Mouse (Mus musculus) left cerebral cortex, adult 11 months (tissue): ENCODE measurements around the gene Vps54.
"Not testable (repeated sequence)": the region's sequence is repeated elsewhere in the genome, so short reads cannot be mapped to it uniquely, and the experiment has no call there.

Source experiments
- DNase-seq: peaks from one replicate; pipeline ENCODE4 v3.0.0; 2022; ENCODE audit warnings: low spot score

Gene Vps54

DNA sequence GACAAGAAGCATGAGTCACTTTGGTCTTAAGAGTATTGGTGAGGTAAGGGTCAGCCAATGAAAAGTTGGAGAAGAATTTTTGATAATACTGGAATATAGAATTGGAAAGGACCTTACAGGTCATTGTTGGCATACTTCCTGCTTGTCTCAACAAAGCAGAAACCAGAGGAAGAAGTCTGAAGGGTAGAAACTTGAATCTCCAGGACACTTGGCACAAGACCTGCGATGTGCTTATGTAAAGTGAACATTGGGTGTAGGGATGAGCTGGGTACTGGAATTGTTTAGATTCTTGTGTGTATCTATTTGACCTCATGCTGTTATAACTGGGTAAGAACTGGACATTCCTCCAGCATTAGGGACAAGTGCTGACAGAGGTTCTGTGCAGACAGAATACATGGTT lies 2.3 kb downstream of the Vps54 start:
- DNase-seq = no peak

DNA sequence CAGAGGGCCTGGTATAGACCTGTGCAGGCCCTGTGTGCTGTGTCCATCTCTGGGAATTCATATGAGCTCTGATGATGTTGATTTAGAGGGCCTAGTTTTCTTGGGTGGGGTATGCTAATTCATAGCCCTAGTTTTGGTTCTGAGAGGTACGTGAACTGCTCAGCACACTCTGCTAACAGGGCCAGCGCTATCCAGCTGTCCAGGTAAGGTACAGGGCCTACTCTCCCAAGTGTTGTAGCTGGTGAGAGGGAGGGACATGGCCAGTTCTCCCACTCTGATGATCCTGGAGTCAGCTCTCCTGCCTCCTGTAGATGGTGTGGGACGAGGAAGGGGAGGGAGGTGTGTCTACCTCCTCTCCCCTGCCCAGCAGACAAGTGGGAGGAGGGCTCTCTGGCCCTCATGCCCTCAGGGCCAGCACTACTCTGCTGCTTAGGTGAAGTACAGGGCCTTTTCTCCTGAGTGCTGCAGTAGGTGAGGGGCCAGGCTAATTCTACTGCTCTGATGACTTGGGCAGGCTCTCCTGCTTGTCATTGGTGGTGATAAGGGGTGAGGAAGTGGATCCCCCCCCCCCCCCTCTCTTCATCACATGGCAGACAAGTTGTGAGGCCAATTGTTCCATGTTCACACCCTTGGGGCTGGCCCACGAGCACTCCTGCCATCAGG lies 8.3 kb downstream of the Vps54 start:
- no peak for DNase-seq

DNA sequence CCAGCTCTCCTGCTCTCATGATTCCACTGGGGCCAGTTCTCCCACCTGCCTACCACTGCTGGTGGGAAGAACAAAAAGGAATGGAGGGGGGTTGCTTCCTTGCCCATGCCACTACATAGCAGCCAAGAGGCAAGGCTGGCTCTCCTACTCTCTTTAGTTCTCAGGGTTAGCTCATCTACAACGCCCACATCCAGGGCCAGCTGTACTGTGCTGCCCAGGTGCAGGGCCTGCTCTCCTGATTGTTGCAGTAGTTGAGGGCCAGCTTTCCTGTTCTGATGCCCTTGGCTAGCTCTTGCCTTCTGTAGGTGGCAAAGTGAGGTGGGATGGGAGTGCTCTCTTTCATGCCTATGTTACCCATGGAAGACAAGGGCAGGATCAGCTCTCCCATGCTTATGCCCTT lies 8.9 kb downstream of the Vps54 start:
- no peak for DNase-seq

DNA sequence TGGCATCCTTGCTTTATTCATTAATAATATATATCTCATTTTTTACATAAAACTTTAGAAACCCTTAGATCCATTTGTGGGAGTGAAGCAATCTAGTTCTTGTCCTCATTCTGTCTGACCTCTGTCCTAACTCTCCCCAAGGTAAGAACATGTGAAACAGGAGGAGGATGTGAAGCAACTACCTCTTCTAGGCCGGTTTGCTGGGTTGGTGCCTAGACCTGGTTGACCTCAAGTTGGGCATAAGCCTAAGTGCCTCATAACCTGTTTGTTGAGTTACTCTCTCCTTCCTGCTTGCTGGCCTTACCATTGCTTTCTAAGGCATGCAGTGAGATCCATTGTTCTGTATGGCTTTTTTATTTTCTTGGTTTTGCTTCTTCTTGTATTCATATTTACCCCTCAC lies 11.3 kb downstream of the Vps54 start:
- DNase-seq = no peak

DNA sequence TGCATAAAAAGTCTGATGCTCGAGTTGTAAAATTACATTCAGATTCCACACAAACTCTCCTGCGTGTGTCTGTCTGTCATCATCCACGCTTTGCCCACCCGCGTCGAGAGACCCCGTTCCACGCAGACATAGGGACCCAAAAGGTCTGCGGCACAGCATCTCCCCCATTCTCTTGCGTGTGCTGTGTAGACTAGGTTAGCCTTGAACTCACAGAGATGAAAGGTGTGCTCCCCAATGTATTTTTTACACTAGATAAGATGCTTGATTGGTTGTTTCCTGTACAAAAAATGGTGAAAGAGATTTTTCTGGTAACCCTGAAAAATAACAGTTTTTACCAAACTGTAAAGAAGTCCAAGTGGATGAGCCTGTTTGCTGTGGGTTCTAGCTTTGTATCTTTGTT lies 19.5 kb downstream of the Vps54 start:
- DNase-seq = not testable (repeated sequence)

DNA sequence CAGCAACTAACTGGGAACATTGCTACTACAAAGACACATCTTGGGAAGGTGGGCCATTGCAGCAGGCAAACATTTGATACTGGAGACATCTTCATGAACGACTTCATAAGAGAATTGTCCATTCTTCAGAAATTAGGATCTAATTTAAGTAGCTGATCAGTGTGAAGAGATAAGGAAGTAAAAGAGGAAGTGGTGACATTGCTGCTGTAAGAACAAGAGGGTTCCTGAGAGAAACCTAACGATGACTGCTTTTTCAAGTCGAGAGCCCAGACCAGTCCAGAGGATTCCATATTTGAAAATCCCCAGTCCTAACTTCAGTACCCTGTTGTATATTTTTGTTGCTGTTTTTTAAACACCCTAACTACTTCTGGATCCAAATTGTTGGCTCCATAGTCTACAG lies 26.3 kb downstream of the Vps54 start:
- no peak for DNase-seq

DNA sequence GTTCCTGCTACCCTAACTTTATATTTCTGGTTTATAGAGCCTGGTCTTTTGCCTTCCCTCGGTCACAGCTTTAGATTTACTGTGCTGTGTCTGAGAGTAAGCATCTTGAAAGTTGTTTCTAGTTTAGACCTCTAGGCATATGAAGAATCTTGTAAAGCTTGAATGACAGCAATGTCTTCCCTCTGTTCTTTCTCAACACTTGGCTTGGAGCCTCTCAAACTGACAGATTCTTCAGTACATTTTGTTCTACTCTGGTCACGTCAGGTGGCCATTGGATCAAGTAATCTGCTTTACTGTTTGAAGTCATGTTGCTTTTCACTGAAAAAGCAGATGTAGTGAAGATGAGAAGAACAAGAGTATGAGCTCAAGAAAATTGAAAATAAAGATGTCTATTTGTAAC lies 37.1 kb downstream of the Vps54 start:
- no peak for DNase-seq

DNA sequence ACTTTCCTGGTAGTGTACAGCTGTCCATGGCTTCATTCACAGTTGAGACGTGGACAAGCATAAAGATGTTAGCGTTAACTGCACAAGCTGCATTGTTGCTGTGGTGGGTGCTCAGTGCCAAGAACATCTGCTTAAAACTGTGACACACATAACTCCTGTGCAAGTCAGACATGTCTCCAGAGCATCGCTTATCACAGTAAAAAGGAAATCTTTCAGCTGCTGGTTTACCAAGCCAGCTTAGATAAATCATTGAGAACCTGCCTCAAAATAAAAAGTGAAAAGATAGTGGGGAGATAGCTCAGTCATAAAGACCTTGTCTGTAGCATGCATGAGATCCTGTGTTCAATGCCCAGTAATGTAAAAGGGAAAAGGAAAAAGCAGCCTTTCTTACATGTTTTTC lies 47.3 kb downstream of the Vps54 start:
- no peak for DNase-seq

DNA sequence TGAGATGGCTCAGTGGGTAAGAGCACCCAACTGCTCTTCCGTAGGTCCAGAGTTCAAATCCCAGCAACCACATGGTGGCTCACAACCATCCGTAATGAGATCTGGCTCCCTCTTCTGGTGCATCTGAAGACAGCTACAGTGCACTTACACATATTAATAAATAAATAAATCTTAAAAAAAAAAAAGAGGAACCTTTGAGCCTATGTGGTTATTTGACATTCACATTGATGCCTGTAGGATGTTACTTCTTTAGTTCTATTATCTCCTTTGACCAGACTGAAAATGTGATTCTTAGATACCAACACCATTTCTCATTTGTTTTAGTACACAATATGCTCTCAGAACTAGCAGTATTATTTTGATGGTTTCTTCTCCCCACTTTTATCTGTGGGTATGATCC lies 49.1 kb downstream of the Vps54 start:
- DNase-seq = not testable (repeated sequence)

DNA sequence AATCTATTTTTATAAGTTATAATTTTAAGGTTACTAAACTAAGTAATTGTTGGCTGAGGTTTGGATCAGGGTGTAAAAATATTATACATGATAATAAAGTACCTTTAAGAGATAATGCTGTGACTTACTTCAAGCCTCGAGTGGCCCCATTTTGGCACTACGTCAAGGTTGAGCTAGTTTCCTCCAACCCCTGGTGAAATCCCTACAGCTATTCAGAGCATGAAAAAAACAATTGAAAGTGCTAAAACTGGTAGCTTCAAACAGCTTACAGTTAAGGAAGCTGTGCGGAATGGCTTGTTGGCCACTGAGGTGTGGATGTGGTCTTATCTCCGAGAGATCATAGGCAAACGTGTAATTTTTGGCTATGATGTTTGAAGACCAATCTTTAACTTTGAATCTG lies 56.4 kb downstream of the Vps54 start:
- DNase-seq = no peak

DNA sequence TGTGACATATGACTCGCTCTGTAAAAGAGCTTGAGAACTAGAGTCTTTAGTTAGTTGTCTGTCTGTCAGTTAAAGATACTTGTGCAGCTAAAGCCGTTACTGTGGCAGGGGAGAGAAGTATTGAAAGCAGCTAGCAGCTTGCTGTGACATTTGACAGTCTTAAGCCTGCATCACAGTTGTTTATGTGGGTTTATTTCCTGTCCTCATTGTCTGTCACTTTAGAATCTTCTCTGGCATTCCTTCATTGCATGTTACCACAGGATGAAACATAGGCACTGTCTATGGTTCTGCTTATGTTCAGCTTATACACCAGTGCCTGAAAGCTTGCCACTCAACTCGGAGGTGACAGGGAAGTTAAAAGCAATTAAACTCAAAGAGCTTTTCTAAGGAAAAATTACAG lies 64.5 kb downstream of the Vps54 start:
- DNase-seq = no peak

DNA sequence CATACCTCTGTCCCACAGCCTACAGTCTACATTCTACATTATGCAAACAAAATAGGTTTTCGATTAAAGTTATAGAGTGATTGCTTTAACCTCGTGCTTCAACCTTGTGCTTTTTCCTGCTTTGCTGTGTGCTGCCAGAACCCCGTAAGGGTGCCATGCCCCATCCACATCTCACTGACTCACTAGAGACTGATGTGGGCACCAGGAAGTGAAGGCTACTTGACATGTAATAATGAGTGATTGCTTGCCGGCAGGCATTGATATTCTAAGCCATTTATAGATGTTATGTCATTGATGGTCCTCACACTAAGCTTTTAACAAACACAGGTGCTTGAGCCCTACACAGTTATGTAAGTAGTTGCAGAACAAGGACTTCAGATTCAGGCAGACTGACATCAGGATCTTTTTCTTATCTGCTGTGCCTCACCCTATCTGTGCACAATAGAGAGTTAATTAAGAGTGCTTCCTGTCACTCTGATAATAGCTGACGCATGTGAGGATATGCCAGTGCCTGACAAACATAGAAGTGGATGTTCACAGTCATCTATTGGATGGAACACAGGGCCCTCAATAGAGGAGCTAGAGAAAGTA lies 68.1 kb downstream of the Vps54 start:
- DNase-seq = no peak

DNA sequence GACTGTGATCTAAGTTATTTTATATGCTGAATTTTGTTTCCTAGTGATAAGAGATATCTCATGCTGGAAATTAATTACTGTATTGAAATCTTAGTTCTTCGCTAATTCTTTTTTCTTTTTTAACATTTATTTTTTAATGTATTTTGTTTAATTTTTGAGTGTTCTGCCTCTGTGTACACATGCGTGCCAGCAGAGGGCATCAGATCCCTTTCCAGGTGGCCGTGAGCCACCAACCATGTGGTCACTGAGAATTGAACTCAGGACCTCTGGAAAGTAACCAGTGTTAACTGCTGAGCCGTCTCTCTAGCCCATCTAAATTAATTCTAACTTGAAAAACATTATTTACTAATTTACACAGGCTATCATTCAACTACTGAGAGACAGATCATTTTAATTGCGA lies 69.0 kb downstream of the Vps54 start:
- no peak for DNase-seq

DNA sequence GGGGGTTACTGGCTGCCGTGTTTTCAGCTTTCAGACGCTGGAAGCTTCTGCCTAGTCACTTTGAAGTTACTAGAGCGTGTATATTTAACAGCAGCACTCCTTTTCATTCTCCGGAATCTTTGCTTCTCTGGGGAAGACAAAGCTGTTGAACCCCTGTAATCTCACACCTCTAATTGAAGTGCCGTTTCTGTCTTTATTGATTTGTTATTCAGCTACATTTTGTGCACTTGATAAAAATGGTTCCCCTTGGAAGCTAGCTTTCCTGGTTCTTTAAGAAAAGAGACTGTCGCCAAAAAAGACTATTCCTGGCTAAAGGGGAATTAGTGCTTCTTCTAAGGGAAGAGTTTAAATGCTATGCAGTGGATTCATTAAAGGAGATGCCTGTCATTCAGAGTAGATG lies 70.4 kb downstream of the Vps54 start:
- no peak for DNase-seq

DNA sequence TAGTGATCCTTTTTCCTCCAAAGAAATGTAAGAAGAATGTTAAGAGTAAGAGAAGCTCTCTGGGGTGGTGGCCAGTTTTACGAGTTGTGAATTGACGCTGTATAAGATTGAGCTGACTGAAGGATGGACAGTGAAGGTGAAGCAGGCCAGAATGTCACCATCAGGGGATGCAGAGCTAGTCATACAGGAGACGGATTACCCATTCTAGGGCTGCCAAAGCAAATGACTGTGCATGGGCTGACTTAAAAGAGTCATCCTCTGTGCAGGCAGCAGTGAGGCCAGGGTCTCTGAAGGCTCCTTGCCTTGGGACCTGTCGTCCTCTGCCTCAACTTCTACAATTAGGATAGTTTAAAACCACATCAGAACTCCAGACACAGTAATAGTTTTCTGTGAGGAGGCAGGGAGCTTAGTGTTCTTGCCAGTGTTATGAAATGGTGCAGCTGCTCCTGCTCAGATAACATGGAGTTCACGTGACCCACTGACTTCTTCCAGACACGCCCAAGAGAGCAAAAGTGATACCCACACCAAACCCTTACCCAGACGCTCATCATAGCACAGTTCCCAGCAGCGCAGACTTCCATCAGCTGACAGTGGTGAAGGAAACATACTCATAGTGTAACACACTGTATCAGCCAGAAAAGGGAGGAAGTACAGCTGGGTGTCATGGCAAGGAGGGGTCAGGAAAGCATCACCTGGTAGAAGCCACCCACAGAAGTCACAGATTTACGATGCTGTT lies 75.0 kb downstream of the Vps54 start:
- DNase-seq = no peak

DNA sequence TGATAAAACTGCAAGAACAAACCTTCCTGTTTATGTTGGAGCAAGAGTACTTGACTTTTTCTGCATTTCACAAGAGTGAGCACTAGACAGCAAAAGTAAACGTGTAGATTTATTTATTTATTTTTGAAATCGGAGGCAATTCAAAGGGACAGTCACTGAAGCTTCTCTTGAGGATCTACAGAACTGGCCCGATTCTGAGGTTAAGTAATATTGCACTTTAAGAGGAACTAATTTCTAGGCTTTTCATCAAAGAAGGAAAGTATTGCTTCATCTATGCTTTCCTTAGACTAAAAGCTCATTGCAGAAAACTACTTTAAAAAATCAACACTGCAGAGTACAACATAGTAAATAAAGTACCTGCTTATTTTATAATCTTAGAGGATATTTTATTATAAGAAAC lies 82.5 kb downstream of the Vps54 start:
- no peak for DNase-seq

DNA sequence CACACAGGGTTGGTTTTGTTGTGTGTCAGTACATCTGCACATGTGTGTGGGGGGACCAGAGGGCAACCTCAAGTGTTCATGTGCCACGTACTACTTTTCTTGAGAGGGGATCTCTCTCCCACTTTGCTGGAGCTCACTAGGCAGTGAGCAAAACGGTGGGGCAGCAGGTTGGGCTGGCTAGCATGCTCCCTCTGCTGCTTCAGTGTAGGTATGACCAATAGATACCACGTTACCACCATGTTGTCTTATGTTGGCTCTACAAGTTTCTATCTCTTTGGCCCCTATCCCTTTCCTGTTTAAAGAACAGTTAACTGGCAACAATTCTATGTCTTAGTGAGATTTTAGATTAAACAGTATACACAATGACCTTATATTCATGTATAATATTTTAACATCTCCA lies 83.3 kb downstream of the Vps54 start:
- no peak for DNase-seq

DNA sequence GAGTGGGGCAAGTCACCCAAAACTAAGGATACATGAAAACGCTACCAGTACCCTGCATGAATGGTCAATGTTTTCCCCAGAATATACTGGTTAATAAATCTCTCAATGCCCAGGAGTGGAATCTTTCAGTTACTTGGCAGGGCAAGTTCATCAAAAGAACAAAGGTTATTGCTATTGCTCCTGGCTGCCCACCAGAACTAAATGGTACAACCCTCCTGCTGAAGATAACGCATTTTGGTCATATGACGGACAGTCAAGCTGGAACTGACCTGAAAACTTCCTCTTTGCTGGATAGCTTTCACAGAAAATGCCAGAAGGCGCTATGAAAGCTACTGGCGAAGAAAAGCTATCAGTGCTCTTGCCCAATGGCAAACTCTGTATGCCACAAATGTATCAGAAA lies 86.7 kb downstream of the Vps54 start:
- no peak for DNase-seq

DNA sequence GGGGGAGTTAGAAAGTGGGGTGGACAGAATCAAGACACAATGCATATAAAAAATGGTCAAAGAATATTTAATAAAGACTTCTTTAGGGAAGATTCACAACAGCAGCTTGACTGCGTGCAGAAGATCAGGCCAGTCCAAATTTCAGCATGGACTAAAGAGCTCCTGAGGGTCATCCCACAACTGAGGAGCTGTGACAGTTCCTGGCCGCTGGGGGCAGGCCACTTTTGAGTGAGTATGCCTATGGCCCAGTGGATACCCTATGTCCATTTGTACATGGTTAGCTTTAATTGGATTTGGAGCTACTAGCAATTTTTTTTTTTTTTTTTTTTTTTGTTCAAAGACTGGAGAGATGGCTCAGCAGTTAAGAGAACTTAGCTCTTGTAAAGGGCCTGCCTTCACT lies 87.7 kb downstream of the Vps54 start:
- no peak for DNase-seq

DNA sequence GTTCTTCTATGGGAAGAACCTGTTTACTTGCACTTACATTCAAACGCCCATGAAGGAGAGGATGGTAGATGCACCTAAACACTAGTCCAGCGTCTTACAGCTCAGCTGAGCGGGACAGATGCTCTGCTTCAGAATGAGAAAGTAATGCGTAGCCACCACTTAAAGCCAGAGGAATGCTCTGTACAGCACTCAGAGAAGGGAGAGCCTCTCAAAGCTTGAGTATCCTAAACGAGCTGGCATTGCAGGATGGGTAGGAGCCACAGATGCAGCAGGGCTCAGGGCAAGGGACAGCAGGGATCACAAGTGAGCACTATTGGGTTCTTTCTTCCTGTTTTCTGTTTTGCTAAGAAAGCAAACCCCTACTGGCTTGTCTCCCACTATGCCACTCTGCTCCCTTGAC lies 88.4 kb downstream of the Vps54 start:
- DNase-seq = no peak

DNA sequence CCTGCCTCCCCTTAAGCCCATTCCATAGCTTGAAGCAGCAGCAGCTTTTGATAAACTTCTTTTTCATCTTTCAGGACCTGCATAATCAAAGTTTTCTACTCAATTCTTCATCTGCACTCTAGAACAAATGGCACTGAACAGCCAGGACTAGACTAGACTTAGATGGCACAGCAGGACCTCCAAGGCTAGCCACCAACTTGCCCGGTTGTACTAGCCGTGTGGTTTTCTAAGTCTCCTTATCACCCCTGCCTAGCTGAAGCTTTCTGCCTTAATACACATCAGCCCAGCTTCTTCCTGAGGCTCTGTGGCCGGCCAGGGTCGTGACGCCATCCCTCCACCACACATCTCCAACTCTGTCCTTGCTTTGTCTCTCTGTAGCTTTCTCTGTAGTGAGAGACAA lies 89.1 kb downstream of the Vps54 start:
- no peak for DNase-seq

DNA sequence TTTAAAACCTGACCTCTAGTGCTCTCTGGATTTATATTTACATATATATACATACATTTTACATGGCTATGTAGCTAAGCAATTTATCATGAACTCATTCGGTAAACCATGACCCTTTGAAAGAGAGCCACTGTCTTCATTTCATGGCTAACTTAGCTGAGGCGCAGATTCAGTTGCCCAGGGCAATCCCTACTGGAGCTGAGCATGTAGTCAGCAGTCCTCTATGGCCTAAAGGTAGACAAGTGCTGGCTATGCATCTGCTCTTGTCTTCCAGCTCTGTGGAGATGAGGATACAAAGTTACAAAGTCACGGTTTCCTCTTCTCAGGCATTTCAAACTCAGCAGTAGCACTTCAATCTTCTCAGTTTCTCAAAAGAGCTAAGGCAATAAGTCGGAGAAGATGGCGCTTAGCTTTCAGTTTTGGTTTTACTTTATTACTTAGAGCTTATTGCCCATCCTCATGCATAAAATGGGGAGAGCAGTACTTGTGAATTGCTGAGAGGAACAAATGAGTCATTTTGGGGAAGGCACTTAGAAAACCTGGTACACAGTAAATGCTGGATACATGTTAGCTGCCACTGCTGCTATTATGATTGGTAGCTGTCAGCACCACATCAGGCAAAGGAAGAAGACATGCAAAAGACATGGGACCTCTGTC lies 93.7 kb downstream of the Vps54 start:
- DNase-seq = no peak

DNA sequence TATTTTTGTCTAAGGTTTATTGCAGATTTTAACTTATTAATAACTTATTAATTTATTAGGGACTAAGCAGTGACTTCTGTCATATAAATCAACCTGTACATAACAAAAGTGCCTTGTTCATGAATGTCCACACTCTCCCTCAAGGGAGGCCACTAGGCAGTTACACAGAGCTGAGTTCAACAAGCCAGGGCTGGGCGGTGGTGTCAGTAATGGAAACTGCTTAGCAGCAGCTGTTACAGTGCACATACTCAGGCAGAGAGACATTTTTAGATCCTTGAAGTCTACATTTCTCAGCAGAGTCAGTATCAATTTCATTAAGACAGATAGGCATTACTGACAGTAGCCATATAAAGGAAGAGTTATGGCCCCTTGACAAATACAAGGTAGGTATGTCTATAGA lies 98.8 kb downstream of the Vps54 start:
- no peak for DNase-seq
